Mouse (Mus musculus) heart, embryonic 10.5 days (tissue): ENCODE results near the gene Spata20. TPM values are rescaled to one million over a fixed set of nuclear protein-coding genes. Genes with fewer than 3 reads are reported as not detected.
A peak's percentile ranks its signal among the peaks of the same experiment; 100 is the strongest.

ENCODE experiments used
- DNase-seq: peaks from one replicate; pipeline ENCODE4 v3.0.0-alpha.2; 2017; ENCODE audit warnings: low spot score
- H3K27ac ChIP-seq: fragments of 300-500 bp; sonication (generic); 2 replicates; pipeline ENCODE4 v1.5.1; 2016; ENCODE audit warnings: mild to moderate bottlenecking
- H3K27me3 ChIP-seq: fragments of 300-500 bp; sonication (generic); 2 replicates; pipeline ENCODE4 v1.6.1; 2016; ENCODE audit warnings: mild to moderate bottlenecking; ENCODE audit not compliant: poor library complexity, insufficient read depth, severe bottlenecking
- H3K36me3 ChIP-seq: fragments of 300-500 bp; sonication (generic); 2 replicates; pipeline ENCODE4 v1.6.1; 2016; ENCODE audit warnings: mild to moderate bottlenecking, moderate library complexity
- H3K4me1 ChIP-seq: fragments of 300-500 bp; sonication (generic); 2 replicates; pipeline ENCODE4 v1.6.1; 2016; ENCODE audit warnings: mild to moderate bottlenecking
- H3K4me3 ChIP-seq: fragments of 300-500 bp; sonication (generic); 2 replicates; pipeline ENCODE4 v1.5.1; 2016; ENCODE audit warnings: mild to moderate bottlenecking, moderate library complexity
- H3K9me3 ChIP-seq: fragments of 300-500 bp; sonication (generic); 2 replicates; pipeline ENCODE4 v1.6.1; 2016; ENCODE audit warnings: mild to moderate bottlenecking, moderate library complexity
- WGBS: fragments of 180-500 bp; shearing (Covaris S2); methylation state at CpG from one replicate; pipeline ENCODE4 v1.1.7; 2016; 5-methylcytosine and 5-hydroxymethylcytosine counted together
- polyA plus RNA-seq: library from polyadenylated mRNA; unstranded; fragments of >200 nt; fragmentation: Nextera tagmentation; extraction: Ambion mirVana; gene quantifications from 2 replicates; pipeline ENCODE4 v1.2.1, GENCODE M21; 2016

The Spata20 gene
- polyA plus RNA-seq, 1 experiment from 2014 or later = not detected

DNA sequence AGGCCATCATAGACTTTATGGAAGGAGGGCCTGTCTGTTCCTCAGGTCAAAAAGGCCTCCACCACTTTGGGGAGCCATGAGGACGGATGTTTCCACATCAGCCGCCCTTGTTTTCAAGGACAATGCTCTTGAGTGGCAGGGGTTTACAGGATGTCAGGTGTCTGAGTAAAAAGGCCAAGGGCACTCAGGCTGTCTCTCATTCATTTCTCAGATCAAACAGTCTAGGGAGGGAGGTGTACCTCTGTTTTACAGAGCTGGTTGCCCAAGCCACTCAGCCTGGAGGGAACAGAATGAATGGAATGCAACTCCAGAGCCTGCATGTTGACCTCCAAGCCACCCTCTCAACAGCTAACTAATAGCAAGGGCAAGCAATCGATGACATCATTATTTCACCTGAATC lies 9.4 kb upstream of the Spata20 start:
- 42% methylated on average over 3 of the region's 3 CpGs for WGBS
- peaks cover 71% of the 10 kb centered on the region for H3K4me1 ChIP-seq

DNA sequence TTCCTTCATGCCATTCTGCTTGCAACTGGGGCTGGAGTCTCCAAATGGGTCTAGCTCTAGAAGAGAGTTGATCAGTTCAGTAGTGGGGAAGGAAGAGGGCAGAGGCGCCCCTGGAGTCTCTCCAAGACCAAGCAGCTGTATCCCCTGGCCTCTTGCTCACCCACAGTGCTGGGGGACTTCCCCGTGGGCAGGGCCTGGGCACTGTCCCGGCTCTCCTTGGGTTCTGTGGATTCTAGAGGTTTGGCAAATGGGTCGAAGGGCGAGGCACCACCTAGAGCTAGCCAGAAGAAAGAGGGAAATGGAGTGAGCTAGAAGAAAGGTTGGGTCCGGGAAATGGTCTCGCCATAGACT lies 5.7 kb upstream of the Spata20 start:
- H3K9me3 ChIP-seq = no peaks in the 10 kb centered on the region
- peaks cover 29% of the 10 kb centered on the region for H3K36me3 ChIP-seq
- H3K27me3 ChIP-seq = peaks cover 85% of the 10 kb centered on the region
- no peak overlapping the region; the same call in 1 of the 2 replicates for H3K27ac ChIP-seq
- no peak for DNase-seq
- peak overlapping the region; percentile 65 for H3K4me3 ChIP-seq
- H3K4me1 ChIP-seq = peaks cover 41% of the 10 kb centered on the region
- 52% methylated on average over 7 of the region's 7 CpGs for WGBS

More for the DNA sequence above, 9.4 kb upstream of the Spata20 start:
- Histone ChIP-seq H3K36me3 (peaks cover 29% of the 10 kb centered on the region), H3K4me3 (no peak overlapping the region), H3K27ac (peak overlapping the region; percentile 74), H3K9me3 (no peaks in the 10 kb centered on the region), H3K27me3 (peaks cover 82% of the 10 kb centered on the region)
- DNase-seq = no peak

- WGBS = 4% methylated on average over 55 of the region's 55 CpGs
- Histone ChIP-seq H3K9me3 (no peaks in the 10 kb centered on the region), H3K4me3 (peak overlapping the region; percentile 65), H3K27me3 (peaks cover 83% of the 10 kb centered on the region), H3K27ac (peak overlapping the region; percentile 84), H3K4me1 (peaks cover 37% of the 10 kb centered on the region), H3K36me3 (peaks cover 25% of the 10 kb centered on the region)
- no peak for DNase-seq
Measured at GRCm38 (mm10) chr11:94491035-94491748, 5.2 kb upstream of the Spata20 start.

DNA sequence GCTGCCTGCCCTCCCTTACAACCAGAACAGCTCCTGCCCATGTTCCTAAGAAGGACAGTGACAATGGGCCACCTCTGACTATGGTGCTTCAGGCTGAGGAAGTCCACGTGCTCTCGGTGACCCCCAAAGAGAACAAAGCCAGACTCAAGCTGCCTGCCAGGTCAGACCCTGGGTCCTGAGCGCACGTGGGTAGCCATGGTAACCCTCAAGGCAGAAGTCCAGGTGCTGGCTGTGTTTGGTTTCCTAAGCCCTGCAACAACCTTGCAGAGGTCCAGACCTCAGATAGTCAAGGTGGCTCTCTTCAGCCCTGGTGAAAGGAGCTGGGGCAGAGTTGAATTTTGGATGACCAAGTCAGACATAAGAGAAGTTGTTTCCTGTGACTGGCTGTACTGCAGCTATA lies 3.8 kb upstream of the Spata20 start:
- peaks cover 22% of the 10 kb centered on the region for H3K36me3 ChIP-seq
- H3K4me1 ChIP-seq = peaks cover 26% of the 10 kb centered on the region
- no peak overlapping the region for H3K27ac ChIP-seq
- H3K27me3 ChIP-seq = peaks cover 94% of the 10 kb centered on the region
- H3K4me3 ChIP-seq = no peak overlapping the region
- DNase-seq = no peak
- 43% methylated on average over 4 of the region's 4 CpGs for whole genome bisulfite sequencing
- no peaks in the 10 kb centered on the region for H3K9me3 ChIP-seq

GRCm38 (mm10) chr11:94488767-94489533 lies 3.0 kb upstream of the Spata20 start:
- DNase-seq = no peak
- Histone ChIP-seq H3K27ac (no peak overlapping the region), H3K27me3 (peaks cover 94% of the 10 kb centered on the region), H3K9me3 (no peaks in the 10 kb centered on the region), H3K36me3 (peaks cover 19% of the 10 kb centered on the region), H3K4me1 (peaks cover 23% of the 10 kb centered on the region), H3K4me3 (no peak overlapping the region)
- 84% methylated on average over 11 of the region's 11 CpGs for WGBS

DNA sequence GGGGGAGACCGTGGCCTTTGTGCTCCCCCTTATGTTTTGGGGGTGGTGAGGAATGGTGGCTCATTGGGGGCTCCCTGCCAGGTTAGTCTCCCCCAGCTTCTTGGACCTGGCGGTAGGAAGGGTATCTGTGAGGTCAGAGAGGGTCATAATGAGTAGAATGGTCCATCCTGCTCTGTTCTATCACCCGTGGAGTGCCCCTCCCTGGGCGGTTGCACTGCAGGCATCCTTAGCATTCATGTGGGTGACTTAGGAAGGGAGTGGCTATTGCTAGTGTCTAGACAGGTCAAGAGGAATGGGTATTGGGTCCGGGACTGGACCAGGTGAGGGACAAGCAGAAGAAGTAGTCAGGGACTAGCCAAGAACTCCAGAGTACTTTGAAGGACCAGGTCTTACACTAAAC lies 756 bp downstream of the Spata20 start:
- H3K4me1 ChIP-seq = peaks cover 17% of the 10 kb centered on the region; the same call in 1 of the 2 replicates
- WGBS = 76% methylated on average over 5 of the region's 5 CpGs
- no peak for DNase-seq
- no peak overlapping the region for H3K4me3 ChIP-seq
- H3K27me3 ChIP-seq = peaks cover 95% of the 10 kb centered on the region
- no peaks in the 10 kb centered on the region for H3K36me3 ChIP-seq
- no peak overlapping the region for H3K27ac ChIP-seq
- no peaks in the 10 kb centered on the region for H3K9me3 ChIP-seq

GRCm38 (mm10) chr11:94484636-94485035 lies 1.3 kb downstream of the Spata20 start:
- no peak for DNase-seq
- peaks cover 12% of the 10 kb centered on the region; the same call in 1 of the 2 replicates for H3K4me1 ChIP-seq
- H3K4me3 ChIP-seq = no peak overlapping the region
- H3K27ac ChIP-seq = no peak overlapping the region
- no peaks in the 10 kb centered on the region for H3K9me3 ChIP-seq
- H3K36me3 ChIP-seq = no peaks in the 10 kb centered on the region
- H3K27me3 ChIP-seq = peaks cover 96% of the 10 kb centered on the region
- 86% methylated on average over 9 of the region's 9 CpGs for WGBS

GRCm38 (mm10) chr11:94483921-94484320 lies 2.1 kb downstream of the Spata20 start:
- WGBS = 81% methylated on average over 14 of the region's 14 CpGs
- Histone ChIP-seq H3K36me3 (no peaks in the 10 kb centered on the region), H3K27me3 (peaks cover 96% of the 10 kb centered on the region), H3K9me3 (no peaks in the 10 kb centered on the region), H3K4me3 (no peak overlapping the region), H3K27ac (no peak overlapping the region), H3K4me1 (0 out of 2 replicates have a peak, but pooled peaks cover 10% of the 10 kb centered on the region)
- no peak for DNase-seq

DNA sequence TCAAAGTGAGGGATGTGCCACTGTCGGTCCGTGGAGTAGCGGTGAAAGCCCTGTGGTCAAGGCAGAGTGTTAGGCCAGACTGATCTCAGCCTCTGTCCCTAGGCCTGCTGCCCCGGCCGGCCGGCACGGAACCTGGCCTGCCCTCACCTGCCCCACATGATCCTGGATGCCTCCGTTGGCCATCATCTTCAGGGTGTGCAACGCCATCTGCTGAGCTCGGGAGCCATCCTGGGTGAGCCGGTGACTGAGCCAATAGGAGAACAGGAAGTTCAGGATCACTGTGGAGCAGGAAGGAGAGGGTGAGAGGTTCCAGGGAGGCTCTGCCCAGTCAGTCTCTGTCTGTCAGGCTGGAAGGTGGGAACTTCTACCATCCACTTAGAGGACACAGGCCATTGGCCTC lies 2.5 kb downstream of the Spata20 start:
- 0 out of 2 replicates have a peak, but pooled peaks cover 10% of the 10 kb centered on the region for H3K4me1 ChIP-seq
- no peak for DNase-seq
- H3K36me3 ChIP-seq = no peaks in the 10 kb centered on the region
- no peak overlapping the region for H3K4me3 ChIP-seq
- no peaks in the 10 kb centered on the region for H3K9me3 ChIP-seq
- H3K27me3 ChIP-seq = peaks cover 96% of the 10 kb centered on the region
- 61% methylated on average over 11 of the region's 11 CpGs for WGBS
- H3K27ac ChIP-seq = no peak overlapping the region

- 89% methylated on average over 11 of the region's 11 CpGs for WGBS
- Histone ChIP-seq H3K9me3 (no peaks in the 10 kb centered on the region), H3K4me1 (0 out of 2 replicates have a peak, but pooled peaks cover 10% of the 10 kb centered on the region), H3K27me3 (peaks cover 96% of the 10 kb centered on the region), H3K27ac (no peak overlapping the region), H3K4me3 (no peak overlapping the region), H3K36me3 (no peaks in the 10 kb centered on the region)
- no peak for DNase-seq
Measured at GRCm38 (mm10) chr11:94482738-94483137, 3.2 kb downstream of the Spata20 start.

DNA sequence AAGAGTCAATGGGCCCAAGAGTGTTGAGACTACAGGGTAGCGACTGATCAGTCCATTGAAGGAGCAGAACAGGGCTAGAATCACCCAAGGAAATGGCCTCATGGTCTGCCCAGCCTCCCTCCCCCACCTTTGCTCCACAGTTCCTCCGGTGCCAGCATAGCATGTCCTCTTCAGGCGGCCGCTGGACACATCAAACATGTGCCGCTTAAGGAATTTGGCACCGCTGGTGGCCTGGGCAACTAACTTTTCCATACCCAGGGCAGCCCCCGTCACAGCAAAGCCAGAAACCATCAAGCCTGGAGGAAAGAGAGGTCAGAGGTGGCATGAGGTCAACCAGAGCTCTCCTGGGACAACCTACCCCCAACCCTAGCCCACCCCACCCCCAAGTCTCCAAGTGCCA lies 4.0 kb downstream of the Spata20 start:
- DNase-seq = no peak
- Histone ChIP-seq H3K36me3 (no peaks in the 10 kb centered on the region), H3K9me3 (no peaks in the 10 kb centered on the region), H3K27me3 (peaks cover 96% of the 10 kb centered on the region), H3K4me1 (0 out of 2 replicates have a peak, but pooled peaks cover 10% of the 10 kb centered on the region), H3K27ac (no peak overlapping the region), H3K4me3 (no peak overlapping the region)
- 86% methylated on average over 7 of the region's 7 CpGs for WGBS

GRCm38 (mm10) chr11:94480382-94480781 lies 5.6 kb downstream of the Spata20 start:
- no peak overlapping the region for H3K27ac ChIP-seq
- H3K4me1 ChIP-seq = peaks cover 11% of the 10 kb centered on the region; the same call in 1 of the 2 replicates
- no peaks in the 10 kb centered on the region for H3K9me3 ChIP-seq
- no peaks in the 10 kb centered on the region for H3K36me3 ChIP-seq
- H3K4me3 ChIP-seq = no peak overlapping the region
- 84% methylated on average over 9 of the region's 9 CpGs for WGBS
- peaks cover 99% of the 10 kb centered on the region for H3K27me3 ChIP-seq
- DNase-seq = no peak

DNA sequence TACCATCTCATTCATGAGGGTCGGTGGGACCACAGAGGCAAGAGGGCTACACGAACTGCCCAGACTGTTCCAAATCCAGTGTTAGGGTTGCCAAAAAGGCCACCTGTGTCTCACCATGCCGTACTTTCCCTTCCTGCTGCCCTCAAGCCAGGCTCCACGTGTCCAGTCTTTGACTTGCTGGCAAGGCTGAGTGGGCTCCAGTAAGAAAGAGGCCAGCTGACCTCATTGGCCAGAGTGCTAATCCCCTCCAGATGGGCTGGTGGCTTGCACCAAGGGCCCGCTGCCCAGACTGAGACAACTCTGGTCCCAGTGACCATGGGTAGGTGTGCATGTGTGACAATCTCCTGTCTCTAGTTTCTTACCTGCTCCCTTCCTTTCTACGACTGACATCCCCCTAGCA lies 8.3 kb downstream of the Spata20 start:
- Histone ChIP-seq H3K4me1 (peaks cover 31% of the 10 kb centered on the region), H3K36me3 (no peaks in the 10 kb centered on the region), H3K27ac (no peak overlapping the region), H3K4me3 (no peak overlapping the region), H3K9me3 (no peaks in the 10 kb centered on the region), H3K27me3 (peaks cover 98% of the 10 kb centered on the region)
- 76% methylated on average over 6 of the region's 6 CpGs for WGBS
- DNase-seq = no peak
